12 mouse cellular contexts compared by ENCODE assay signal in genomic region chr11:89002621-89003020, GRCm38 (mm10). TPM values are rescaled to one million over a fixed set of nuclear protein-coding genes. Genes with fewer than 3 reads are reported as not detected.
DNase-seq lines count a peak whose midpoint lies in the region; ATAC-seq and TF ChIP-seq lines count a peak whose summit lies in the region.
"Had no signal": no experiment of that assay in that cellular context is flagged by ENCODE, and none has a peak within 500 bp of the region (broad histone marks: within the 10 kb centered on the region; RNA-seq: fewer than 3 reads in every experiment).

No protein-coding gene starts in this region.

- no peaks in the 10 kb centered on the region for H3K9me3 ChIP-seq in limb, embryonic 15.5 days
- H3K9me3 ChIP-seq in limb, embryonic 10.5 days (replicated peaks) = no peaks in the 10 kb centered on the region
- no peaks in the 10 kb centered on the region for H3K9me3 ChIP-seq in liver, embryonic 14.5 days (ENCODE audit: control insufficient read depth, low read length)

- peaks cover 9% of the 10 kb centered on the region for H3K36me3 ChIP-seq in heart, adult 2 months (ENCODE audit: control insufficient read depth, insufficient read depth, low read length)
- no peaks in the 10 kb centered on the region for H3K36me3 ChIP-seq in limb, embryonic 15.5 days
- no peaks in the 10 kb centered on the region for H3K36me3 ChIP-seq in limb, embryonic 10.5 days
- peaks cover 28% of the 10 kb centered on the region for H3K36me3 ChIP-seq in liver, embryonic 14.5 days (replicated peaks; ENCODE audit: control insufficient read depth, insufficient read depth, low read depth)

- peaks cover 16% of the 10 kb centered on the region for H3K4me1 ChIP-seq in heart, adult 2 months (ENCODE audit: control insufficient read depth, insufficient read depth, low read length)
- peaks cover 13% of the 10 kb centered on the region; the same call in 1 of the 2 replicates for H3K4me1 ChIP-seq in limb, embryonic 15.5 days
- H3K4me1 ChIP-seq in limb, embryonic 10.5 days = peaks cover 44% of the 10 kb centered on the region
- H3K4me1 ChIP-seq in bone marrow, adult 2 months (ENCODE audit: control insufficient read depth, insufficient read depth, low read length) = peaks cover 10% of the 10 kb centered on the region; the same call in 1 of the 2 replicates
- H3K4me1 ChIP-seq in liver, embryonic 14.5 days (replicated peaks; ENCODE audit: control insufficient read depth in 2 of 2, insufficient read depth in 2 of 2, low read length in 1 of 2) = peaks cover 14 to 32% of the 10 kb centered on the region in 2 experiments

- TF ChIP-seq POLR2A in heart, adult 2 months (IDR thresholded peaks at IDR 0.05; ENCODE audit: insufficient read depth, low read depth, low read length) = no peak
- no peak for TF ChIP-seq POLR2A in bone marrow, adult 2 months (IDR thresholded peaks at IDR 0.05; ENCODE audit: borderline replicate concordance, control insufficient read depth, low read depth, low read length)

- peak overlapping the region; percentile 47 for H3K4me3 ChIP-seq in heart, adult 2 months
- no peak overlapping the region for H3K4me3 ChIP-seq in limb, embryonic 15.5 days
- H3K4me3 ChIP-seq in limb, embryonic 10.5 days = no peak overlapping the region
- peak overlapping the region; percentile 41 for H3K4me3 ChIP-seq in bone marrow, adult 2 months (replicated peaks; ENCODE audit: control insufficient read depth, low read depth, low read length)
- H3K4me3 ChIP-seq in liver, embryonic 14.5 days (ENCODE audit: insufficient read depth in 1 of 2, low read depth in 2 of 2, low read length in 2 of 2) = peak overlapping the region; percentile 29 to 32; a peak in 2 of 4 replicates

- ATAC-seq in limb, embryonic 15.5 days (ENCODE audit: insufficient number of reproducible peaks, low FRiP score, low TSS enrichment, low read depth) = no peak
- ATAC-seq in liver, embryonic 14.5 days (ENCODE audit: insufficient read depth) = no peak

- H3K79me2 ChIP-seq in heart, adult 2 months (replicated peaks; ENCODE audit: control insufficient read depth, insufficient read depth, low read length) = peaks cover 3% of the 10 kb centered on the region; the same call in 1 of the 2 replicates

- H3K27me3 ChIP-seq in heart, adult 2 months (ENCODE audit: control insufficient read depth, insufficient read depth, low read length) = no peaks in the 10 kb centered on the region
- peaks cover 19% of the 10 kb centered on the region for H3K27me3 ChIP-seq in limb, embryonic 15.5 days
- H3K27me3 ChIP-seq in limb, embryonic 10.5 days (ENCODE audit: low read depth, poor library complexity, severe bottlenecking) = peaks cover 31% of the 10 kb centered on the region
- H3K27me3 ChIP-seq in liver, embryonic 14.5 days (ENCODE audit: control insufficient read depth, insufficient read depth, low read length) = no peaks in the 10 kb centered on the region

- peak overlapping the region; percentile 77 for H3K27ac ChIP-seq in heart, adult 2 months
- no peak overlapping the region for H3K27ac ChIP-seq in limb, embryonic 15.5 days
- no peak overlapping the region for H3K27ac ChIP-seq in limb, embryonic 10.5 days
- H3K27ac ChIP-seq in bone marrow, adult 2 months (ENCODE audit: control insufficient read depth, insufficient read depth, low read depth, low read length, poor library complexity) = no peak overlapping the region
- peak overlapping the region; percentile 9 for H3K27ac ChIP-seq in liver, embryonic 14.5 days

- WGBS in heart, adult 2 months = 35% methylated on average over 5 of the region's 5 CpGs
- 69% methylated on average over 5 of the region's 5 CpGs for WGBS in limb, embryonic 15.5 days
- WGBS in limb, embryonic 10.5 days = 85% methylated on average over 5 of the region's 5 CpGs
- 66% methylated on average over 5 of the region's 5 CpGs for WGBS in bone marrow, adult 2 months
- WGBS in liver, embryonic 14.5 days (ENCODE audit: insufficient replicate concordance) = 86% methylated on average over 5 of the region's 5 CpGs

- no peak for TF ChIP-seq CTCF in heart, adult 2 months (IDR thresholded peaks at IDR 0.05)
- TF ChIP-seq CTCF in bone marrow, adult 2 months (IDR thresholded peaks at IDR 0.05; ENCODE audit: control insufficient read depth, insufficient read depth, low read length) = no peak
- no peak for TF ChIP-seq CTCF in liver, embryonic 14.5 days (IDR thresholded peaks at IDR 0.05; ENCODE audit: low read depth)

- DNase-seq in heart, adult 2 months = peak in 1 of 2 experiments; percentile 41
- no peak for DNase-seq in heart, postnatal 10 days
- no peak for DNase-seq in limb, embryonic 10.5 days (ENCODE audit: low spot score)
- DNase-seq in liver, embryonic 14.5 days (ENCODE audit: low read depth in 3 of 3, low spot score in 3 of 3) = no peak
- DNase-seq in Muller cell, postnatal 12 days (ENCODE audit: inconsistent ontology term) = no peak
- DNase-seq in cerebellum, adult 8-10 months = no peak
- DNase-seq: right cerebral cortex, postnatal 14 days had no signal

- intact Hi-C loops in heart, adult 2 months (cut with DNase I) = loop anchor here (2.0 kb wide), 2 partner anchors 20 to 56 kb away; no protein-coding TSS in a partner anchor
- intact Hi-C loops in heart, postnatal 10 days (cut with DNase I) = loop anchor here (2.0 kb wide), 1 partner anchor 18 kb away; no protein-coding TSS in a partner anchor

- H3K4me2 ChIP-seq in limb, embryonic 15.5 days = peak overlapping the region; percentile 17
- H3K4me2 ChIP-seq in liver, embryonic 14.5 days (ENCODE audit: low read depth) = peak overlapping the region; percentile 92
- H3K4me2 ChIP-seq: midbrain, embryonic 11.5 days had no signal

- H3K9ac ChIP-seq in heart, adult 2 months (ENCODE audit: low read depth, low read length) = peak overlapping the region; percentile 47
- H3K9ac ChIP-seq in limb, embryonic 15.5 days = no peak overlapping the region
- H3K9ac ChIP-seq in liver, embryonic 14.5 days (replicated peaks) = peak overlapping the region; percentile 29; the same call in 1 of the 2 replicates

- no peak for TF ChIP-seq EP300 in heart, adult 2 months (IDR thresholded peaks at IDR 0.05; ENCODE audit: insufficient read depth, low read depth, low read length)
- TF ChIP-seq EP300 in liver, embryonic 14.5 days (IDR thresholded peaks at IDR 0.05; ENCODE audit: low read depth) = no peak

RNA-seq across cellular contexts. Expression of gene Trim25, which starts 3.4 kb away (rescaled TPM):
- total RNA-seq in heart, adult 2 months (2021) = 10 to 100 TPM; 17.7 to 24.3 TPM
- 13.6 and 14.1 TPM in 2 replicates for polyA plus RNA-seq in heart, adult 2 months (2012; rRNA removed)
- total RNA-seq in heart, postnatal 10 days (2021) = 10 to 100 TPM; 32.9 to 33.3 TPM
- 12.0 and 12.6 TPM in 2 replicates for polyA plus RNA-seq in limb, embryonic 15.5 days (2015; fragmentation: Nextera tagmentation; extraction: Ambion mirVana)
- 3.0 and 3.4 TPM in 2 replicates for polyA plus RNA-seq in limb, embryonic 10.5 days (2016; fragmentation: Nextera tagmentation; extraction: Ambion mirVana)
- 19.8 and 33.7 TPM in 2 replicates for polyA plus RNA-seq in bone marrow, adult 2 months (2011; ENCODE audit: insufficient read depth, insufficient read length, low replicate concordance, missing spikeins)
- polyA plus RNA-seq in liver, embryonic 14.5 days (2012; rRNA removed) = 7.4 and 9.5 TPM in 2 replicates
- polyA plus RNA-seq in liver, embryonic 14.5 days (2014; fragmentation: Nextera tagmentation; extraction: Ambion mirVana) = 10.8 and 11.0 TPM in 2 replicates

RNA-seq across cellular contexts. Expression of gene Coil, which starts 32.6 kb away (rescaled TPM):
- total RNA-seq in heart, adult 2 months (2021) = 1 to 10 TPM; 4.8 TPM
- 2.8 and 4.7 TPM in 2 replicates for polyA plus RNA-seq in heart, adult 2 months (2012; rRNA removed)
- 1 to 10 TPM; 6.0 to 7.5 TPM for total RNA-seq in heart, postnatal 10 days (2021)
- polyA plus RNA-seq in limb, embryonic 15.5 days (2015; fragmentation: Nextera tagmentation; extraction: Ambion mirVana) = 15.6 TPM in 2 replicates
- polyA plus RNA-seq in limb, embryonic 10.5 days (2016; fragmentation: Nextera tagmentation; extraction: Ambion mirVana) = 25.9 and 28.7 TPM in 2 replicates
- 2.7 and 7.2 TPM in 2 replicates for polyA plus RNA-seq in bone marrow, adult 2 months (2011; ENCODE audit: insufficient read depth, insufficient read length, low replicate concordance, missing spikeins)
- 2.7 and 4.0 TPM in 2 replicates for polyA plus RNA-seq in liver, embryonic 14.5 days (2012; rRNA removed)
- polyA plus RNA-seq in liver, embryonic 14.5 days (2014; fragmentation: Nextera tagmentation; extraction: Ambion mirVana) = 2.6 and 2.8 TPM in 2 replicates

RNA-seq across cellular contexts. Expression of gene Elobl, which starts 35.9 kb away (rescaled TPM):
- not detected for total RNA-seq in heart, adult 2 months (2021)
- polyA plus RNA-seq in heart, adult 2 months (2012; rRNA removed) = 0.56 TPM in 1 of 2 replicates, not detected in the other
- total RNA-seq in heart, postnatal 10 days (2021) = not detected
- not detected in 2 replicates for polyA plus RNA-seq in limb, embryonic 15.5 days (2015; fragmentation: Nextera tagmentation; extraction: Ambion mirVana)
- not detected in 2 replicates for polyA plus RNA-seq in limb, embryonic 10.5 days (2016; fragmentation: Nextera tagmentation; extraction: Ambion mirVana)
- 11.6 TPM in 1 of 2 replicates, not detected in the other for polyA plus RNA-seq in bone marrow, adult 2 months (2011; ENCODE audit: insufficient read depth, insufficient read length, low replicate concordance, missing spikeins)
- not detected in 2 replicates for polyA plus RNA-seq in liver, embryonic 14.5 days (2012; rRNA removed)
- polyA plus RNA-seq in liver, embryonic 14.5 days (2014; fragmentation: Nextera tagmentation; extraction: Ambion mirVana) = not detected in 2 replicates
- total RNA-seq: granulocyte monocyte progenitor cell, adult 5-6 weeks; layer of hippocampus, postnatal 14 days had no signal
- polyA plus RNA-seq: midbrain, embryonic 11.5 days had no signal

RNA-seq across cellular contexts. Expression of gene Scpep1, which starts 47.4 kb away (rescaled TPM):
- total RNA-seq in heart, adult 2 months (2021) = 10 to 100 TPM; 15.3 to 16.3 TPM
- 11.1 and 13.5 TPM in 2 replicates for polyA plus RNA-seq in heart, adult 2 months (2012; rRNA removed)
- 10 to 100 TPM; 34.2 to 34.6 TPM for total RNA-seq in heart, postnatal 10 days (2021)
- 116 and 125 TPM in 2 replicates for polyA plus RNA-seq in limb, embryonic 15.5 days (2015; fragmentation: Nextera tagmentation; extraction: Ambion mirVana)
- polyA plus RNA-seq in limb, embryonic 10.5 days (2016; fragmentation: Nextera tagmentation; extraction: Ambion mirVana) = 63.3 and 65.9 TPM in 2 replicates
- polyA plus RNA-seq in bone marrow, adult 2 months (2011; ENCODE audit: insufficient read depth, insufficient read length, low replicate concordance, missing spikeins) = 6.5 and 22.3 TPM in 2 replicates
- 11.3 and 15.9 TPM in 2 replicates for polyA plus RNA-seq in liver, embryonic 14.5 days (2012; rRNA removed)
- 35.1 and 37.7 TPM in 2 replicates for polyA plus RNA-seq in liver, embryonic 14.5 days (2014; fragmentation: Nextera tagmentation; extraction: Ambion mirVana)

Comparison
In these comparisons a context has a peak if more than half of its experiments do, and no peak if none do; other contexts are left out.
1. H3K27ac ChIP-seq: peak in heart, adult 2 months (single experiment) and liver, embryonic 14.5 days (single experiment); none in limb, embryonic 15.5 days (single experiment), limb, embryonic 10.5 days (single experiment) and bone marrow, adult 2 months (single experiment).
2. H3K4me3 ChIP-seq: peak in heart, adult 2 months (single experiment), bone marrow, adult 2 months (single experiment) and liver, embryonic 14.5 days (2 of 2); none in limb, embryonic 15.5 days (single experiment) and limb, embryonic 10.5 days (single experiment).